Mouse (Mus musculus): ENCODE results near the gene Tmc2.
A peak's percentile ranks its signal among the peaks of the same experiment; 100 is the strongest.

Gene Tmc2

GRCm38 (mm10) chr2:130248226-130248625 lies 53.2 kb downstream of the Tmc2 start:
- no peak for DNase-seq (ENCODE audit: low read depth, low spot score)

- DNase-seq (ENCODE audit: low read depth, low spot score): no peak
Observed at GRCm38 (mm10) chr2:130256762-130257161, 61.8 kb downstream of the Tmc2 start.

- no peak for DNase-seq (ENCODE audit: low read depth, low spot score)
Observed at GRCm38 (mm10) chr2:130260822-130261221, 65.8 kb downstream of the Tmc2 start.

- DNase-seq (ENCODE audit: low read depth, low spot score): no peak
Observed at GRCm38 (mm10) chr2:130261914-130262313, 66.9 kb downstream of the Tmc2 start.

GRCm38 (mm10) chr2:130262398-130262797 lies 67.4 kb downstream of the Tmc2 start:
- no peak for DNase-seq (ENCODE audit: low read depth, low spot score)

GRCm38 (mm10) chr2:130265520-130265919 lies 70.5 kb downstream of the Tmc2 start:
- DNase-seq (ENCODE audit: low read depth, low spot score): no peak

- no peak for DNase-seq (ENCODE audit: low read depth, low spot score)
Observed at GRCm38 (mm10) chr2:130268074-130268473, 73.1 kb downstream of the Tmc2 start.

- no peak for DNase-seq (ENCODE audit: low read depth, low spot score)
Observed at GRCm38 (mm10) chr2:130273732-130274131, 78.7 kb downstream of the Tmc2 start.

- DNase-seq (ENCODE audit: low read depth, low spot score): peak; percentile 99
Observed at GRCm38 (mm10) chr2:130274149-130274861, 79.3 kb downstream of the Tmc2 start, which contains the start of gene Nop56. Nop56 (plus strand) TSS chr2:130274430.

DNA sequence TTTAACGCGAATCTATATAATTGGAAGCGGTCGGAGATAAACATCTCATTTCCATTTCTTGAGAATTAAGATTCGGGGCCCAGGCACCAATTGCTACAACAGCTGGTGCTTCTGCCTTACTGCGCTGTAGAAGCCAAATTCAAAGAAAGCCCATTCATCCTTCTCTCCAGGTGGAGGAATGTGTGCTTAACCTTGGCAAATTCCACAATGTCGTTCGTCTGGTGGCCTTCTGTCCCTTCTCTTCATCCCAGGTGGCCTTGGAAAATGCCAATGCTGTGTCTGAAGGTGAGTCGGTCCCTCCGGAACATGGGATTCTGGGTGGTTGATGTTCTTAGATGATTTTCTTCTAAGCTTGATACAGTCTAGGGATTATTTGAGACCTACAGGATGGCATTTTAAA lies 79.9 kb downstream of the Tmc2 start:
- no peak for DNase-seq (ENCODE audit: low read depth, low spot score)

GRCm38 (mm10) chr2:130275649-130276048 lies 80.7 kb downstream of the Tmc2 start:
- DNase-seq (ENCODE audit: low read depth, low spot score): peak; percentile 82

DNA sequence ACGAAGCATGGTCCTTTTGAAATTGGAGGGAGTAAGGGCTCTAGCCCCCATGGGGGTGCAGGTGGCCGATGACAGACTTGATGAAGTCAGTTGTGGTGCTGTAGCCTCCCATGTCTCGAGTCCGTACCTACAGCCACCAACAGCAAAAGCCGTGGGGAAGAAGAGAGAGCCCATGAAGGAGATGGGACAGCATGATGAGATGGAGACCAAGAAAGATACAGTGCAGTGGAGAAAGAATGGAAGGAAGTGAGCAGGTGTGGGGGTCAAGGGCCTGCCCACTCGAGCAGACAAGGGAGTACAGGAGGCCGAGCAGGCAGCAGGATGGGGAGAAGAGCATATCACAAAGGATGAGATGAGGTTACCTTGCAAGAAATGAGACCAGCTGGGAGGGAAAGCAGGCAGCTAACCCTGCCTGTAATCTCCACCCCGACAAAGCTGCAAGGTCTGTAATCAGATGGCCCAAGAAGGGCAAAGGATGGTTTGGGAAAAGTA lies 84.7 kb downstream of the Tmc2 start:
- DNase-seq (ENCODE audit: low read depth, low spot score): no peak

DNA sequence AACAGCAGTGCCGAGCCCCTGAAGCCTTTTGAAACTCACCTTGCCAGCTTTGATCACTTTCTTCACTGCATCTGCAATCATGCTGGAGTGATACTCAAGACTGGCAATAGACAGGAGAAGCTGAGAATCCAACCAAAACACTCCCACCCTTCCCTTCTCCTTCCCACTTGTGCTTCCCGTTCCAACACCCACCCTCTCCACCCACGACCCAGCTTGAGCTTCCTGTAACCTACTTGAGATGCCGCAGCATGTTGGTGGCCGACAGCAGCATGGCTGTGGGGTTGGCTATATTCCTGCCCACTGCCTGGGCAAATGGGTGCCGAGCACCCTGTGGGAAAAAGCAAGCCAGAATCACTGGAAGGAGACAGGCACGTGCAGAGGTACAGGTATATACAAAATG lies 85.2 kb downstream of the Tmc2 start:
- no peak for DNase-seq (ENCODE audit: low read depth, low spot score)

GRCm38 (mm10) chr2:130280818-130281217 lies 85.8 kb downstream of the Tmc2 start:
- no peak for DNase-seq (ENCODE audit: low read depth, low spot score)

DNA sequence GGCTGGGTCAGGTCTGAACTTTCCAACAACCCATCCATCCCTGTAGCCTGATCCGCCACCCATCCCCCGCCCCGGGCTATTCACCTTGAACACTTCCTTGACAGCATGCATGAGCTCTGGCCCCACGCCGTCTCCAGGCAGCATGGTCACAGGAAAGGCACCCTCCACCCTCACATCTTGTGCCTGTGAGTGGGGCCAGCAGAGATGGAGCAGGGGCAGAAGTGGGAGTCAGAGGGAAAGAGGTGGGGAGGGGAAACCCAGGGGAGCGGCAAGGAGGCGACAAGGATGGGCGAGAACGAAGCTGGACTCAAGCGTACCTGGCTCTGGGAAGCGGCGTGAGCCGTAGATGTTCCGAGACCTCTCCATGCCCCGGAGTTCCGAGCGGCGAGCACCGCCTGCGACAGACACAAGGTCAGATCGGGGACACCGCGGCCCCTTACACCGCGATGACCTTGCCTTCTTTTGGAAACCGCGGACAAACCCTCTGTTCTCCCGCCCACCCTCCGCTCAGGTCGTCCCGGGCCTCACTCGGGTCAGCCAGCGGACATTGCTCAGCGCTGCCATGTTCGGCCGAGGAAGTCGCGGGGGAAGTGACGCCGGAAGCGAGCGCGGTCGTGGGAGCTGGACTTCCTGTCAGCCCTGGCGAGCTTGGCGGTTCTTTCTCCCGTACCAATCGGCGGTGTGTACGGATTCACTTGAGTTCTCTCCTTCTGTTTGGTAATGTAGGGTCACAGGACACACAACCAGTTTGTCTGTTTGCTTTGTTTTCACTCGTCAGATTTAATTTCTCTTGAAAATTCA lies 89.1 kb downstream of the Tmc2 start, which contains the start of gene Idh3b:
TSS of gene Idh3b (minus strand) at position 694 of the 801 bp plus-strand sequence.
- DNase-seq (ENCODE audit: low read depth, low spot score): peak; percentile 82

- DNase-seq (ENCODE audit: low read depth, low spot score): no peak
Observed at GRCm38 (mm10) chr2:130289086-130289485, 94.1 kb downstream of the Tmc2 start.

DNA sequence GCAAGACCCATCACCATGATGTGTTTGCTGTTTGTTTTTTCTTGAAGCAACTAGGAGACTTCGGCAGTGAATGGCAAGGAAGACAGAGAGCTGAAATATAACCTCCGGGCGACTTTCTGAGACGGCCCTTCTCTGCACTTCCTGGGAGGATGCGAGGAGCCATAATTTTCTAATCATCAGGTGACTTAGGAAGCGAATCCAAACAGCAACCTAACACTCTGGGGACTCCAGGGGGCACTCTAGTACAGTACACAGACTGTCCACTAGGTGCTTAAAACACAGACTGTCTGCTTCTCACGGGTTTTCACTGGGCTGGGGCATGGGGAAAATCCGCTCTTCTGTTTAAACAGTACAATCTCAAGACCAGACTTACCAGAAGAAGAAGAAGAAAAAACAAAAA lies 96.4 kb downstream of the Tmc2 start:
- peak; percentile 81 for DNase-seq (ENCODE audit: low read depth, low spot score)

- DNase-seq (ENCODE audit: low read depth, low spot score): no peak
Observed at GRCm38 (mm10) chr2:130293009-130293408, 98.0 kb downstream of the Tmc2 start.

DNA sequence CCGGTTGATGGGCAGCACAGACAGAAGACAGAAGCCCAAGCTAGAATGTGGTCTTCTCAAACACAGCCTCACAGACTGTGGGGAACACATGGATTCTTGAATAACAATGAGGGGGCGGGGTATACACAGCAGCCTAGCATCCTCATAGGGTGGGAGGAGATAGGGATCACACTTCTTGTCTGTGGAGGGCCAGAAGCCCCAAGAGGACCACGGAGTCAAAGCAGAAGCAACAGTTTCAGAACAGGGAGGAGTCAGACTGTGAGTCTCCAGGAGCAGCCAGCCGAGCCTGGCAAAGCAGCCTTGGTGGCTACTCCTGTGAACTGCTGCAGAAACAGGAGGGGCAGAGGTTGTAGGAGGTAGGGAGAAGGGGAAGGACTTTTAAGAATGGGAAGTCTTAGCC lies 98.5 kb downstream of the Tmc2 start:
- no peak for DNase-seq (ENCODE audit: low read depth, low spot score)

DNA sequence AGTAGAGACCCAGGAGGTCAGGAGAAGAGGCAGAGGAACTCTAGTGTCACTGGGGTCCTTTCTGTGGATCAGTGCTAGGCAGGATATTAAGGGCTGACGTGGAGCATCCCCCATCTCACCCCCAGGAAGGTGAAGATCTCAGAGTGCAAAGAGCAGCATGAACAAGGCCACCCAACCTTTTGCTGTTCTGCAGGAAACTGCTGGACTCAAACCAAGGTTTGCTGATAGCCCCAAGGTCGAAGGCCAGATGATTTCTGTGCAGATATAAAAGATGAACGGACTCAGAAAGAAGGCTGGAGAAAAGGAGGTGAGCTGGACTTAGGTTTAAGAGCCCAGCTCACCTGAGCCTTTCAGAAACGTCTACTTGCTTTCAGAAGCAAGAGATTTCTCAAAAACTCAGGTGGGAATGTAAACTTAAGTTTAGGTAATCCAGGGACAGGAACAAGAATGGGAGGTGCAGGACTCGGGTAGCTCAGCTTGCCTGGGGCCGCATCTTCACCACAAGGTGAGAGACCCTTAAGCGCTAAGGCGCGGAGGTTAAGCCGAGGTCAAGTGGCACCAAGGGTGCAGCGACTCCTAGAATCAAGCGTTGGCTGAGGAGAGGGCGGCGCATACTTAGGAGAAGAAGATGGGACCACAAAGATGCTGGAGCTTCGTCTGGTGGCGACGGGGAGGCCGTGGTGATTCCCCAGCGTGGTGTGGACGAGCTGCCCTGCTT lies 99.4 kb downstream of the Tmc2 start:
- DNase-seq (ENCODE audit: low read depth, low spot score): no peak

DNA sequence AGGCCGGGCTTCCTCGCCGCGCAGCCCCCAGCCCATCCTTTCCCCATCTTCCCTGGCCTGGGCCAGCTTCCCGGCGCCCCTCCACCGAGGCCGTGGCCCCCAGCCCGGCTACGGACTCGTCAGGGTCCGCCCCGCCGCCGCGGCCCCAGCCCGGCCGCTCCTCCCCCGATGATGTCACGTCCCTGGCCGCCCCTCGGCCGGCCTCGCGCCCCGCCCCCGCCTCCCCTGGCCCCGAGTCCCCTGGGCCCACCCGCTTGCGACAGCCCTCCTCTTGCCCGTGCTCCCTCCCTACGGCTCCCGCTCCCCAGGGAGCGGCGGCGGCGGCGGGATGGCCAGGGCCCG lies 99.9 kb downstream of the Tmc2 start, which contains the start of gene Ebf4:
TSS of gene Ebf4 (plus strand) at position 234 of the 342 bp plus-strand sequence.
- DNase-seq (ENCODE audit: low read depth, low spot score): peak; percentile 22

Data from CD4-positive, CD25-positive, alpha-beta regulatory T cell, adult 2 months (primary cell).